Mouse (Mus musculus): ENCODE data around the gene Zfp74. TPM values are rescaled to one million over a fixed set of nuclear protein-coding genes. Genes with fewer than 3 reads are reported as not detected.

Gene Zfp74
- polyA plus RNA-seq, 1 experiment: 1.5 TPM

DNA sequence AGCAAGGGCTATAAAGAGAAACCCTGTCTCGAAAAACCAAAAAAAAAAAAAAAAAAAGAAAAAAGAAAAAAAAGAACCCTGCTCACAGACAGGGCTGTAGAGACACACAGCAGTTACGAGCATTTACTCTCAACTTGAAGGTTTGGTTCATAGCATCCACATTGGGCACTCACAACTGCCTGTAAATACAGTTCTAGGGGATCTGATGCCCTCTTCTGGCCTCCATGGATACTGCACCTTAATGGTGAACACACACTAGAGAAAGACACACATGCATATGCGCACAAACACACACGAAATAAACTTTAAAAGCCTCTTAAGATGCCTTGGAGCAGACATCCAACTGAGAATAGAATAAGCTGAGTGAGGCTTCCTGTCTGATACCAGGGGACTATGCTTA is 55.5 kb downstream of the Zfp74 start:
- Histone ChIP-seq H3ac (ENCODE audit: control insufficient read depth, insufficient read length) (no peak overlapping the region), H3K4me2 (ENCODE audit: low read depth) (no peak overlapping the region), H3K27me3 (ENCODE audit: control insufficient read depth, insufficient read depth, insufficient read length) (no peaks in the 10 kb centered on the region), H3K36me3 (ENCODE audit: control insufficient read depth, insufficient read depth) (peaks cover 37% of the 10 kb centered on the region), H3K79me2 (ENCODE audit: control insufficient read depth, insufficient read depth) (no peaks in the 10 kb centered on the region), H3K4me3 (no peak overlapping the region)
- TF ChIP-seq TCF3 (IDR thresholded peaks at IDR 0.05; ENCODE audit: insufficient read length, low read depth): no peak
- TF ChIP-seq POLR2AphosphoS2 (IDR thresholded peaks at IDR 0.05; ENCODE audit: insufficient read length, low read depth): no peak
- TF ChIP-seq REST (IDR thresholded peaks at IDR 0.05; ENCODE audit: insufficient read depth, insufficient read length): no peak
- no peak for TF ChIP-seq E2F4 (IDR thresholded peaks at IDR 0.05; ENCODE audit: insufficient read depth)
- no peak for TF ChIP-seq TCF12 (IDR thresholded peaks at IDR 0.05; ENCODE audit: insufficient read depth, poor library complexity, severe bottlenecking)
- TF ChIP-seq MYOD1 (IDR thresholded peaks at IDR 0.05; ENCODE audit: control insufficient read depth in 1 of 3, insufficient read length in 2 of 3, low read depth in 2 of 3): no peak
- no peak for TF ChIP-seq POLR2A (IDR thresholded peaks at IDR 0.05; ENCODE audit: insufficient read length, low read depth)
- no peak for TF ChIP-seq MAX (IDR thresholded peaks at IDR 0.05; ENCODE audit: low read depth)
- no peak for TF ChIP-seq SRF (IDR thresholded peaks at IDR 0.05; ENCODE audit: control insufficient read depth, insufficient read length, low read depth)
- TF ChIP-seq CEBPB (IDR thresholded peaks at IDR 0.05; ENCODE audit: insufficient read depth, poor library complexity, severe bottlenecking): no peak
- TF ChIP-seq MYOG (IDR thresholded peaks at IDR 0.05; ENCODE audit: control insufficient read depth in 1 of 3, insufficient read depth in 1 of 3, insufficient read length in 2 of 3, low read depth in 2 of 3): no peak
- TF ChIP-seq USF1 (IDR thresholded peaks at IDR 0.05; ENCODE audit: low read depth): no peak

- no peak for TF ChIP-seq TCF12 (IDR thresholded peaks at IDR 0.05; ENCODE audit: insufficient read depth, poor library complexity, severe bottlenecking)
- TF ChIP-seq SRF (IDR thresholded peaks at IDR 0.05; ENCODE audit: control insufficient read depth, insufficient read length, low read depth): no peak
- TF ChIP-seq CEBPB (IDR thresholded peaks at IDR 0.05; ENCODE audit: insufficient read depth, poor library complexity, severe bottlenecking): no peak
- no peak for TF ChIP-seq USF1 (IDR thresholded peaks at IDR 0.05; ENCODE audit: low read depth)
These were observed 61.1 kb downstream of the Zfp74 start for GRCm38 (mm10) chr7:29892756-29893155.

DNA sequence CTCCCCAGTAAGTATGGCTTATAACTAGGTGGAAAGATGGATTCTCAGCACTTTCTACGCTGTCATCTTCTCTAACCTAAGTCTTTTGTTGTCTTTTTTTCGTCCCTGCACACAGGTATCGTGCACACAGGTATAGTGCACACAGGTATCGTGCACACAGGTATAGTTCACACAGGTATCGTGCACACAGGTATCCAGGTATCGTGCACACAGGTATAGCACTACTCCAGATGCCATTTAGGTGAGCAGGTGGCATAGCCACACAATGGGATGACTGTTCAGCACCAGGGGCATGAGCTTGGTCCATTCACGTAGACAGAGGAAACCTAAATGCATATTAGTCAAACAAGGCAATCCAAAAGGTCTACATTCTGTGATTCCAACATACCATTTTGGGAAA is 63.4 kb downstream of the Zfp74 start:
- Histone ChIP-seq H3K4me3 (no peak overlapping the region), H3K79me2 (ENCODE audit: control insufficient read depth, insufficient read depth) (no peaks in the 10 kb centered on the region), H3K4me2 (ENCODE audit: low read depth) (no peak overlapping the region), H3K27me3 (ENCODE audit: control insufficient read depth, insufficient read depth, insufficient read length) (no peaks in the 10 kb centered on the region), H3K36me3 (ENCODE audit: control insufficient read depth, insufficient read depth) (peaks cover 23% of the 10 kb centered on the region), H3ac (ENCODE audit: control insufficient read depth, insufficient read length) (no peak overlapping the region)
- no peak for TF ChIP-seq REST (IDR thresholded peaks at IDR 0.05; ENCODE audit: insufficient read depth, insufficient read length)
- no peak for TF ChIP-seq MAX (IDR thresholded peaks at IDR 0.05; ENCODE audit: low read depth)
- TF ChIP-seq POLR2AphosphoS2 (IDR thresholded peaks at IDR 0.05; ENCODE audit: insufficient read length, low read depth): peak; percentile 59

More at GRCm38 (mm10) chr7:29892756-29893155, 61.1 kb downstream of the Zfp74 start:
- no peak overlapping the region for H3K4me2 ChIP-seq (ENCODE audit: low read depth)
- no peak overlapping the region for H3K4me3 ChIP-seq
- peaks cover 39% of the 10 kb centered on the region for H3K36me3 ChIP-seq (ENCODE audit: control insufficient read depth, insufficient read depth)
- H3ac ChIP-seq (ENCODE audit: control insufficient read depth, insufficient read length): no peak overlapping the region
- H3K79me2 ChIP-seq (ENCODE audit: control insufficient read depth, insufficient read depth): no peaks in the 10 kb centered on the region
- no peaks in the 10 kb centered on the region for H3K27me3 ChIP-seq (ENCODE audit: control insufficient read depth, insufficient read depth, insufficient read length)

GRCm38 (mm10) chr7:29880916-29881315 is 73.0 kb downstream of the Zfp74 start:
- no peak overlapping the region for H3K4me2 ChIP-seq (ENCODE audit: low read depth)
- H3ac ChIP-seq (ENCODE audit: control insufficient read depth, insufficient read length): no peak overlapping the region
- H3K4me3 ChIP-seq: no peak overlapping the region
- TF ChIP-seq POLR2AphosphoS2 (IDR thresholded peaks at IDR 0.05; ENCODE audit: insufficient read length, low read depth) (no peak), MYOD1 (IDR thresholded peaks at IDR 0.05; ENCODE audit: control insufficient read depth in 1 of 3, insufficient read length in 2 of 3, low read depth in 2 of 3) (no peak), REST (IDR thresholded peaks at IDR 0.05; ENCODE audit: insufficient read depth, insufficient read length) (no peak), MYOG (IDR thresholded peaks at IDR 0.05; ENCODE audit: control insufficient read depth in 1 of 3, insufficient read depth in 1 of 3, insufficient read length in 2 of 3, low read depth in 2 of 3) (no peak), TCF12 (IDR thresholded peaks at IDR 0.05; ENCODE audit: insufficient read depth, poor library complexity, severe bottlenecking) (no peak), TCF3 (IDR thresholded peaks at IDR 0.05; ENCODE audit: insufficient read length, low read depth) (no peak), SRF (IDR thresholded peaks at IDR 0.05; ENCODE audit: control insufficient read depth, insufficient read length, low read depth) (no peak), POLR2A (IDR thresholded peaks at IDR 0.05; ENCODE audit: insufficient read length, low read depth) (no peak), E2F4 (IDR thresholded peaks at IDR 0.05; ENCODE audit: insufficient read depth) (no peak)
- H3K27me3 ChIP-seq (ENCODE audit: control insufficient read depth, insufficient read depth, insufficient read length): no peaks in the 10 kb centered on the region
- no peaks in the 10 kb centered on the region for H3K36me3 ChIP-seq (ENCODE audit: control insufficient read depth, insufficient read depth)
- H3K79me2 ChIP-seq (ENCODE audit: control insufficient read depth, insufficient read depth): no peaks in the 10 kb centered on the region

Other genes starting within 250 kb of the Zfp74 start
- gene Catsperg2, start 227.1 kb downstream of the Zfp74 start, polyA plus RNA-seq (2012; fragmentation: generic; extraction: Trizol): 0.01 TPM
- 4.7 TPM for gene Zfp84, start 185.5 kb downstream of the Zfp74 start, polyA plus RNA-seq (2012; fragmentation: generic; extraction: Trizol)
- gene Zfp30, start 170.1 kb downstream of the Zfp74 start, polyA plus RNA-seq (2012; fragmentation: generic; extraction: Trizol): 3.3 TPM
- gene Zfp790, start 138.0 kb downstream of the Zfp74 start, polyA plus RNA-seq (2012; fragmentation: generic; extraction: Trizol): 5.1 TPM
- gene Zfp940, start 100.4 kb downstream of the Zfp74 start, polyA plus RNA-seq (2012; fragmentation: generic; extraction: Trizol): 0.96 TPM
- gene Zfp420, start 94.1 kb downstream of the Zfp74 start, polyA plus RNA-seq (2012; fragmentation: generic; extraction: Trizol): 1.7 TPM
- gene Zfp27, start 47.5 kb downstream of the Zfp74 start, polyA plus RNA-seq (2012; fragmentation: generic; extraction: Trizol): 3.9 TPM
- gene Zfp383, start 45.9 kb downstream of the Zfp74 start, polyA plus RNA-seq (2012; fragmentation: generic; extraction: Trizol): 2.4 TPM
- gene Zfp568, start 29.9 kb upstream of the Zfp74 start, polyA plus RNA-seq (2012; fragmentation: generic; extraction: Trizol): 27.4 TPM
- gene Zfp14, start 97.3 kb upstream of the Zfp74 start, polyA plus RNA-seq (2012; fragmentation: generic; extraction: Trizol): 0.97 TPM
- 2.8 TPM for gene Zfp82, start 118.8 kb upstream of the Zfp74 start, polyA plus RNA-seq (2012; fragmentation: generic; extraction: Trizol)
- 0.32 TPM for gene Gm26920, start 136.3 kb upstream of the Zfp74 start, polyA plus RNA-seq (2012; fragmentation: generic; extraction: Trizol)
- 4.3 TPM for gene Zfp566, start 136.4 kb upstream of the Zfp74 start, polyA plus RNA-seq (2012; fragmentation: generic; extraction: Trizol)
- gene Zfp260, start 140.7 kb upstream of the Zfp74 start, polyA plus RNA-seq (2012; fragmentation: generic; extraction: Trizol): 11.3 TPM
- gene Zfp382, start 167.9 kb upstream of the Zfp74 start, polyA plus RNA-seq (2012; fragmentation: generic; extraction: Trizol): 1.1 TPM
- gene Zfp146, start 215.7 kb upstream of the Zfp74 start, polyA plus RNA-seq (2012; fragmentation: generic; extraction: Trizol): 13.2 TPM
- 112 TPM for gene Cox7a1, start 230.1 kb upstream of the Zfp74 start, polyA plus RNA-seq (2012; fragmentation: generic; extraction: Trizol)
- 622 TPM for gene Capns1, start 244.7 kb upstream of the Zfp74 start, polyA plus RNA-seq (2012; fragmentation: generic; extraction: Trizol)